Mouse (Mus musculus) liver, embryonic 12.5 days (tissue): ENCODE data around the gene Ddit4. TPM values are rescaled to one million over a fixed set of nuclear protein-coding genes. Genes with fewer than 3 reads are reported as not detected.

ENCODE experiments used
- ATAC-seq: fragments of 200-750 bp; cut with Nextera tagmentation; 2 replicates; pipeline ENCODE4 v1.8.0; 2017; ENCODE audit warnings: moderate number of reproducible peaks, mild to moderate bottlenecking, moderate library complexity
- H3K27ac ChIP-seq: fragments of 300-500 bp; sonication (generic); 2 replicates; pipeline ENCODE4 v1.5.1; 2016; ENCODE audit warnings: mild to moderate bottlenecking
- H3K27me3 ChIP-seq: fragments of 300-500 bp; sonication (generic); replicated peaks from 2 replicates; pipeline ENCODE4 v1.6.1; 2016; ENCODE audit warnings: mild to moderate bottlenecking, moderate library complexity
- H3K36me3 ChIP-seq: fragments of 300-500 bp; sonication (generic); 2 replicates; pipeline ENCODE4 v1.6.1; 2016; ENCODE audit warnings: mild to moderate bottlenecking, moderate library complexity
- H3K4me1 ChIP-seq: fragments of 300-500 bp; sonication (generic); 2 replicates; pipeline ENCODE4 v1.6.1; 2016
- H3K4me2 ChIP-seq: fragments of 300-500 bp; sonication (generic); 2 replicates; pipeline ENCODE4 v1.6.1; 2016; ENCODE audit warnings: mild to moderate bottlenecking, moderate library complexity
- H3K4me3 ChIP-seq: fragments of 300-500 bp; sonication (generic); 2 replicates; pipeline ENCODE4 v1.5.1; 2016; ENCODE audit warnings: mild to moderate bottlenecking, moderate library complexity
- H3K9ac ChIP-seq: fragments of 300-500 bp; sonication (generic); 2 replicates; pipeline ENCODE4 v1.6.1; 2016; ENCODE audit warnings: mild to moderate bottlenecking, moderate library complexity
- H3K9me3 ChIP-seq: fragments of 300-500 bp; sonication (generic); replicated peaks from 2 replicates; pipeline ENCODE4 v1.6.1; 2016; ENCODE audit warnings: mild to moderate bottlenecking, moderate library complexity
- WGBS: fragments of 180-500 bp; shearing (Covaris S2); methylation state at CpG from one replicate; pipeline ENCODE4 v1.1.7; 2016; ENCODE audit not compliant: insufficient replicate concordance; 5-methylcytosine and 5-hydroxymethylcytosine counted together
- polyA plus RNA-seq: library from polyadenylated mRNA; unstranded; fragments of >200 nt; fragmentation: Nextera tagmentation; extraction: Ambion mirVana; gene quantifications from 2 replicates; pipeline ENCODE4 v1.2.1, GENCODE M21; 2016

Gene Ddit4
- polyA plus RNA-seq, 1 experiment from 2014 or later: 5.4 TPM

DNA sequence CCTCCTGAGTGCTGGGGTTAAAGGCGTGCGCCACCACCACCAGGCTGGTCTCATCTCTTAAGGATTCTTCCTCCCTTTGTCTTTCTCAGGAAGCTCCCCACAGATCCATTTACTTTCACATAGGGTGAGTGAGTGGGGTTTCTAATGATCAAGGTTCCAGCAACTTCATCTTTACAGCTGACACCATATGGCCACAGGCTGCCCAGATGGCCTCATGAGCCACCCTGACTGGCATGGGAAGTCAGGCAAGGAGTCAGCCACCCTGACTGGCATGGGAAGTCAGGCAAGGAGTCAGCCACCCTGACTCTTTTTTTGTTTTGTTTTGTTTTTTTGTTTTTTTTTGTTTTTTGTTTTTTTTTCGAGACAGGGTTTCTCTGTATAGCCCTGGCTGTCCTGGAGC is 6.2 kb downstream of the Ddit4 start:
- H3K4me3 ChIP-seq: no peak overlapping the region
- H3K4me2 ChIP-seq: no peak overlapping the region
- H3K9me3 ChIP-seq: 0 out of 2 replicates have a peak, but pooled peaks cover 2% of the 10 kb centered on the region
- no peak overlapping the region for H3K27ac ChIP-seq
- peaks cover 51% of the 10 kb centered on the region for H3K27me3 ChIP-seq
- no peak overlapping the region for H3K9ac ChIP-seq
- WGBS: 78% methylated on average over 3 of the region's 3 CpGs
- ATAC-seq: no peak
- H3K4me1 ChIP-seq: peaks cover 27% of the 10 kb centered on the region
- H3K36me3 ChIP-seq: no peaks in the 10 kb centered on the region; the same call in 1 of the 2 replicates

GRCm38 (mm10) chr10:59943421-59943989 is 8.1 kb downstream of the Ddit4 start:
- 45% methylated on average over 13 of the region's 13 CpGs for WGBS
- Histone ChIP-seq H3K4me2 (peak overlapping the region; percentile 44), H3K27me3 (peaks cover 38% of the 10 kb centered on the region), H3K9me3 (0 out of 2 replicates have a peak, but pooled peaks cover 2% of the 10 kb centered on the region), H3K27ac (no peak overlapping the region), H3K4me3 (peak overlapping the region; percentile 5; the same call in 1 of the 2 replicates), H3K9ac (no peak overlapping the region), H3K36me3 (no peaks in the 10 kb centered on the region), H3K4me1 (peaks cover 18% of the 10 kb centered on the region)
- peak; percentile 49 for ATAC-seq

GRCm38 (mm10) chr10:59942847-59943420 is 8.7 kb downstream of the Ddit4 start:
- peak; percentile 36; the same call in 1 of the 2 replicates for ATAC-seq
- H3K27ac ChIP-seq: no peak overlapping the region

GRCm38 (mm10) chr10:59942281-59942846 is 9.3 kb downstream of the Ddit4 start:
- no peak for ATAC-seq
- H3K4me3 ChIP-seq: peak overlapping the region; percentile 5; the same call in 1 of the 2 replicates
- H3K36me3 ChIP-seq: no peaks in the 10 kb centered on the region
- 46% methylated on average over 21 of the region's 21 CpGs for WGBS
- no peak overlapping the region for H3K9ac ChIP-seq
- peaks cover 38% of the 10 kb centered on the region for H3K27me3 ChIP-seq
- no peak overlapping the region for H3K27ac ChIP-seq
- peak overlapping the region; percentile 44 for H3K4me2 ChIP-seq
- H3K9me3 ChIP-seq: 0 out of 2 replicates have a peak, but pooled peaks cover 2% of the 10 kb centered on the region
- H3K4me1 ChIP-seq: peaks cover 18% of the 10 kb centered on the region

More at GRCm38 (mm10) chr10:59942847-59943420, 8.7 kb downstream of the Ddit4 start:
- peaks cover 38% of the 10 kb centered on the region for H3K27me3 ChIP-seq
- H3K36me3 ChIP-seq: no peaks in the 10 kb centered on the region
- WGBS: 6% methylated on average over 16 of the region's 16 CpGs
- peak overlapping the region; percentile 44 for H3K4me2 ChIP-seq
- H3K4me1 ChIP-seq: peaks cover 18% of the 10 kb centered on the region
- peak overlapping the region; percentile 5; the same call in 1 of the 2 replicates for H3K4me3 ChIP-seq
- H3K9me3 ChIP-seq: 0 out of 2 replicates have a peak, but pooled peaks cover 2% of the 10 kb centered on the region
- H3K9ac ChIP-seq: no peak overlapping the region

DNA sequence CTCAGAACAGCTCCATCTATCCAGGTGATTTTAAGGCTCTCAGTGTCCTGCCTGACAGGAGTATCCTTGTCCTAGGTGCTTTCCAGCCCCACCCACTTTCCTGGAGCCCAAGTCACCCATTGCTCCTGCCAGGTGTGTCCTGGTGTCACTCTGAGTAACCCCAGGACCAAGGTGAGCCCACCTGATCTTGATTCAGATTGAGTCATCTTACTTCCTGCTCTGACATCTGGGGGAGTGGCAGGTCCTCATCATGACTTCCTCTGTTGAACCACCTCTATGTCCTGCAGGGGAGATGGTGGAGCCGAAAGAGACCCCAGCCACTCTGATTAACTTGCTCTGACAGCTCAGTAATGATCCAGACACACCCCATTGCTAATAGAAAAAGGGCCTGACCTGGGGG is 12.6 kb downstream of the Ddit4 start:
- H3K4me3 ChIP-seq: no peak overlapping the region
- peaks cover 35% of the 10 kb centered on the region for H3K27me3 ChIP-seq
- no peaks in the 10 kb centered on the region for H3K36me3 ChIP-seq
- peaks cover 18% of the 10 kb centered on the region for H3K4me1 ChIP-seq
- WGBS: 39% methylated on average over 1 of the region's 1 CpGs
- no peak overlapping the region for H3K27ac ChIP-seq
- no peak overlapping the region for H3K9ac ChIP-seq
- 0 out of 2 replicates have a peak, but pooled peaks cover 2% of the 10 kb centered on the region for H3K9me3 ChIP-seq
- ATAC-seq: no peak
- H3K4me2 ChIP-seq: no peak overlapping the region

DNA sequence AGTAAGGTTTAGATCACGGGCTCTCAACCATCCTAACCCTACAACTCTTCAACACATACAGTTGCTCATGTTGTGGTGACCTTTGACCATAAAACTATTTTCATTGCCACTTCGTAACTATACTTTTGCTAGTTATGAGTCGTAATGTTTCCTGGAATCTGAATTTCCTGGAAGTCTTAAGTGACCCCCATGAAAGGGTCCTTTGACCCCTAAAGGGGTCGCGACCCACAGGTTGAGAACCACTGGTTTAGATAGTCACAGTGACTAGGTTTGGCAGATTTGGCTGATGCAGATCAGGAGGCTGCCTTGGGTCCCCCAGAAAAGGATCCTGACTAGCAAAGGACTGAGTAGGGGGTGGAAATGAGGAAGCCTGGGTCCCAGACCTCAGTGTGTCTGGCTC is 13.0 kb downstream of the Ddit4 start:
- H3K4me2 ChIP-seq: no peak overlapping the region
- no peak for ATAC-seq
- H3K27me3 ChIP-seq: peaks cover 32% of the 10 kb centered on the region
- peaks cover 15% of the 10 kb centered on the region for H3K4me1 ChIP-seq
- H3K4me3 ChIP-seq: no peak overlapping the region
- H3K9ac ChIP-seq: no peak overlapping the region
- no peak overlapping the region for H3K27ac ChIP-seq
- 65% methylated on average over 5 of the region's 5 CpGs for WGBS
- 0 out of 2 replicates have a peak, but pooled peaks cover 2% of the 10 kb centered on the region for H3K9me3 ChIP-seq
- no peaks in the 10 kb centered on the region for H3K36me3 ChIP-seq

GRCm38 (mm10) chr10:59936058-59936856 is 15.4 kb downstream of the Ddit4 start:
- 28% methylated on average over 8 of the region's 8 CpGs for WGBS
- Histone ChIP-seq H3K36me3 (no peaks in the 10 kb centered on the region), H3K27ac (0 out of 2 replicates have a peak overlapping the region, but pooled peaks have one; percentile 12), H3K4me3 (no peak overlapping the region), H3K27me3 (peaks cover 11% of the 10 kb centered on the region; the same call in 1 of the 2 replicates), H3K4me2 (no peak overlapping the region), H3K9me3 (0 out of 2 replicates have a peak, but pooled peaks cover 2% of the 10 kb centered on the region), H3K9ac (no peak overlapping the region), H3K4me1 (no peaks in the 10 kb centered on the region)
- no peak for ATAC-seq

DNA sequence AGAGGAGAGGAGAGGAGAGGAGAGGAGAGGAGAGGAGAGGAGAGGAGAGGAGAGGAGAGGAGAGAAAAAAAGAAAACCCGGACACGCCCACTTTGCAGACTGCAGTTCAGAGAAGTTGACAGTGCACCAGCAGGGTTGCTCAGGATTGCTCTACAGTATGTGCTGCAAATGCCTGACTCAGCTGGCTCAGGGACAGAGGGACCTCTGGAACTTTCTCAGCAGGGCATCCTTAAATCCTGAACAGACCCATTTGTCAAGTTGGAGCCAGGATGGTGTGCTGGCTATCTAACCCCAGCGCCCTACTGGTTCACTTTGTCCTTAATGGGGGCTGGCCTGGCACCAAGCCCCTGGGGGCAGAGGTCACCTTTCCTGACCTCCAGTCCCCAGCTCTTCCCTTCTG is 17.6 kb downstream of the Ddit4 start:
- Histone ChIP-seq H3K4me3 (no peak overlapping the region), H3K36me3 (no peaks in the 10 kb centered on the region), H3K4me1 (peaks cover 3% of the 10 kb centered on the region; the same call in 1 of the 2 replicates), H3K4me2 (no peak overlapping the region), H3K9ac (no peak overlapping the region), H3K9me3 (no peaks in the 10 kb centered on the region), H3K27me3 (0 out of 2 replicates have a peak, but pooled peaks cover 4% of the 10 kb centered on the region), H3K27ac (no peak overlapping the region)
- 70% methylated on average over 3 of the region's 3 CpGs for WGBS
- ATAC-seq: no peak

DNA sequence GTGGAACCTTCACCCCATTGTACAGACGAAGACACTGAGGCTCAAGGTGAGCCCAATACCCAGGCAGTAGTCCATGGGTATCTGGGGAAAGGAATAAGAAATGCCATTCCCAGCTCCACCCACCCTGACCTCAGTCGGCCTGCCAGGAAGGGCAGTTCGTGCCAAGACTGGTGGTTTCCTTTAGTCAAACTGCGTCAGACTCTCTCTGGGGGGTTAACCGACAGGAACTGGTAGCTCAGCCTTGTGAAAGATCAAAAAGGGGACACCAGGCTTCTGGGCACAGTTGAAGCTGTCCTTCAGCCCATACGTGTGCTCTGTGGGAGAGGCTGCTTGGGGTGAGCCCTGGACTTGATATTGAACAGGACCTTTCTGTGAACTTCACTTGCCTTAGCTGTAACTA is 19.1 kb downstream of the Ddit4 start:
- no peak for ATAC-seq
- H3K4me2 ChIP-seq: no peak overlapping the region
- H3K27me3 ChIP-seq: no peaks in the 10 kb centered on the region
- no peak overlapping the region for H3K4me3 ChIP-seq
- WGBS: 39% methylated on average over 6 of the region's 6 CpGs
- H3K4me1 ChIP-seq: peaks cover 3% of the 10 kb centered on the region; the same call in 1 of the 2 replicates
- H3K36me3 ChIP-seq: no peaks in the 10 kb centered on the region
- no peak overlapping the region for H3K9ac ChIP-seq
- H3K27ac ChIP-seq: no peak overlapping the region
- no peaks in the 10 kb centered on the region for H3K9me3 ChIP-seq

GRCm38 (mm10) chr10:59930996-59931395 is 20.6 kb downstream of the Ddit4 start:
- Histone ChIP-seq H3K27me3 (no peaks in the 10 kb centered on the region), H3K4me3 (no peak overlapping the region), H3K9me3 (no peaks in the 10 kb centered on the region), H3K4me1 (peaks cover 3% of the 10 kb centered on the region; the same call in 1 of the 2 replicates), H3K36me3 (no peaks in the 10 kb centered on the region), H3K27ac (no peak overlapping the region), H3K4me2 (no peak overlapping the region), H3K9ac (no peak overlapping the region)
- no peak for ATAC-seq
- 49% methylated on average over 10 of the region's 10 CpGs for WGBS

- Histone ChIP-seq H3K27ac (no peak overlapping the region), H3K36me3 (no peaks in the 10 kb centered on the region), H3K4me3 (no peak overlapping the region), H3K9me3 (no peaks in the 10 kb centered on the region), H3K4me2 (no peak overlapping the region), H3K4me1 (peaks cover 9% of the 10 kb centered on the region), H3K9ac (no peak overlapping the region), H3K27me3 (no peaks in the 10 kb centered on the region)
- WGBS: 76% methylated on average over 7 of the region's 7 CpGs
- ATAC-seq: no peak; the same call in 1 of the 2 replicates
Measured at GRCm38 (mm10) chr10:59929205-59929604, 22.4 kb downstream of the Ddit4 start.
